Mouse (Mus musculus) heart, adult 2 months (tissue): ENCODE results near the gene Synrg.

Source experiments
- CTCF ChIP-seq: fragments of 200-600 bp; IDR thresholded peaks from 2 replicates; pipeline ENCODE4 v1.8.1; 2022; ENCODE audit warnings: antibody characterized with exemption, mild to moderate bottlenecking, moderate library complexity
- EP300 ChIP-seq: fragments of 200-500 bp; IDR thresholded peaks from 2 replicates; pipeline ENCODE4 v1.6.1; 2011; ENCODE audit warnings: low read depth, low read length, control low read depth; ENCODE audit not compliant: insufficient read depth
- POLR2A ChIP-seq: fragments of 200-500 bp; IDR thresholded peaks from 2 replicates; pipeline ENCODE4 v1.6.1; 2011; ENCODE audit warnings: mild to moderate bottlenecking, low read depth, low read length, control low read depth; ENCODE audit not compliant: insufficient read depth

- TF ChIP-seq CTCF: no peak
- no peak for TF ChIP-seq EP300
- TF ChIP-seq POLR2A: no peak
These were observed 25.7 kb upstream of the Synrg start for GRCm38 (mm10) chr11:83938556-83938955.
